Mouse (Mus musculus): ENCODE data around the gene Auts2. TPM values are rescaled to one million over a fixed set of nuclear protein-coding genes. Genes with fewer than 3 reads are reported as not detected.

Gene Auts2
- polyA plus RNA-seq, 1 experiment from 2014 or later: 47.7 TPM

GRCm38 (mm10) chr5:131839657-131840315, 703.4 kb downstream of the Auts2 start:
- Histone ChIP-seq H3K36me3 (ENCODE audit: control insufficient read depth, insufficient read depth, low read length) (no peaks in the 10 kb centered on the region), H3K4me2 (replicated peaks; ENCODE audit: low read depth, low read length) (no peak overlapping the region), H3K27ac (ENCODE audit: low read length) (peak overlapping the region; percentile 6; the same call in 1 of the 2 replicates), H3K9me3 (ENCODE audit: control insufficient read depth, low read depth, low read length) (no peaks in the 10 kb centered on the region), H3K27me3 (ENCODE audit: control insufficient read depth, insufficient read depth, low read length) (no peaks in the 10 kb centered on the region), H3K4me3 (ENCODE audit: low read depth, low read length) (no peak overlapping the region), H3K4me1 (ENCODE audit: control insufficient read depth, insufficient read depth, low read length) (peaks cover 5% of the 10 kb centered on the region; the same call in 1 of the 2 replicates), H3K9ac (replicated peaks; ENCODE audit: low read depth, low read length) (no peak overlapping the region)
- ATAC-seq (ENCODE audit: insufficient number of reproducible peaks, insufficient read depth, low FRiP score, low read depth): peak; percentile 77; the same call in 1 of the 2 replicates
- 24% methylated on average over 14 of the region's 14 CpGs for WGBS

- H3K36me3 ChIP-seq (ENCODE audit: control insufficient read depth, insufficient read depth, low read length): no peaks in the 10 kb centered on the region
- no peak overlapping the region for H3K27ac ChIP-seq (ENCODE audit: low read length)
- 61% methylated on average over 10 of the region's 10 CpGs for WGBS
- H3K4me2 ChIP-seq (replicated peaks; ENCODE audit: low read depth, low read length): no peak overlapping the region
- ATAC-seq (ENCODE audit: insufficient number of reproducible peaks, insufficient read depth, low FRiP score, low read depth): no peak
- H3K4me1 ChIP-seq (ENCODE audit: control insufficient read depth, insufficient read depth, low read length): peaks cover 5% of the 10 kb centered on the region; the same call in 1 of the 2 replicates
- H3K9me3 ChIP-seq (ENCODE audit: control insufficient read depth, low read depth, low read length): no peaks in the 10 kb centered on the region
- H3K27me3 ChIP-seq (ENCODE audit: control insufficient read depth, insufficient read depth, low read length): no peaks in the 10 kb centered on the region
- no peak overlapping the region for H3K4me3 ChIP-seq (ENCODE audit: low read depth, low read length)
- H3K9ac ChIP-seq (replicated peaks; ENCODE audit: low read depth, low read length): no peak overlapping the region
Observed at GRCm38 (mm10) chr5:131839023-131839422, 704.1 kb downstream of the Auts2 start.

- H3K27ac ChIP-seq (ENCODE audit: low read length): no peak overlapping the region
- H3K36me3 ChIP-seq (ENCODE audit: control insufficient read depth, insufficient read depth, low read length): no peaks in the 10 kb centered on the region
- ATAC-seq (ENCODE audit: insufficient number of reproducible peaks, insufficient read depth, low FRiP score, low read depth): no peak
- no peaks in the 10 kb centered on the region for H3K27me3 ChIP-seq (ENCODE audit: control insufficient read depth, insufficient read depth, low read length)
- H3K9ac ChIP-seq (replicated peaks; ENCODE audit: low read depth, low read length): no peak overlapping the region
- H3K4me3 ChIP-seq (ENCODE audit: low read depth, low read length): no peak overlapping the region
- H3K4me1 ChIP-seq (ENCODE audit: control insufficient read depth, insufficient read depth, low read length): peaks cover 5% of the 10 kb centered on the region; the same call in 1 of the 2 replicates
- no peak overlapping the region for H3K4me2 ChIP-seq (replicated peaks; ENCODE audit: low read depth, low read length)
- H3K9me3 ChIP-seq (ENCODE audit: control insufficient read depth, low read depth, low read length): no peaks in the 10 kb centered on the region
- WGBS: 73% methylated on average over 6 of the region's 6 CpGs
Observed at GRCm38 (mm10) chr5:131838064-131838463, 705.1 kb downstream of the Auts2 start.

- no peak overlapping the region for H3K4me3 ChIP-seq (ENCODE audit: low read depth, low read length)
- peak overlapping the region; percentile 40; the same call in 1 of the 2 replicates for H3K27ac ChIP-seq (ENCODE audit: low read length)
- no peaks in the 10 kb centered on the region for H3K36me3 ChIP-seq (ENCODE audit: control insufficient read depth, insufficient read depth, low read length)
- H3K9ac ChIP-seq (replicated peaks; ENCODE audit: low read depth, low read length): no peak overlapping the region
- ATAC-seq (ENCODE audit: insufficient number of reproducible peaks, insufficient read depth, low FRiP score, low read depth): peak; percentile 61
- 58% methylated on average over 6 of the region's 6 CpGs for WGBS
- no peak overlapping the region for H3K4me2 ChIP-seq (replicated peaks; ENCODE audit: low read depth, low read length)
- H3K27me3 ChIP-seq (ENCODE audit: control insufficient read depth, insufficient read depth, low read length): no peaks in the 10 kb centered on the region
- peaks cover 5% of the 10 kb centered on the region; the same call in 1 of the 2 replicates for H3K4me1 ChIP-seq (ENCODE audit: control insufficient read depth, insufficient read depth, low read length)
- H3K9me3 ChIP-seq (ENCODE audit: control insufficient read depth, low read depth, low read length): no peaks in the 10 kb centered on the region
Observed at GRCm38 (mm10) chr5:131836014-131836735, 707.0 kb downstream of the Auts2 start.

GRCm38 (mm10) chr5:131832891-131833876, 710.0 kb downstream of the Auts2 start:
- H3K4me1 ChIP-seq (ENCODE audit: control insufficient read depth, insufficient read depth, low read length): 0 out of 2 replicates have a peak, but pooled peaks cover 4% of the 10 kb centered on the region
- H3K4me3 ChIP-seq (ENCODE audit: low read depth, low read length): no peak overlapping the region
- H3K4me2 ChIP-seq (replicated peaks; ENCODE audit: low read depth, low read length): no peak overlapping the region
- no peaks in the 10 kb centered on the region for H3K36me3 ChIP-seq (ENCODE audit: control insufficient read depth, insufficient read depth, low read length)
- H3K27me3 ChIP-seq (ENCODE audit: control insufficient read depth, insufficient read depth, low read length): no peaks in the 10 kb centered on the region
- no peak overlapping the region for H3K9ac ChIP-seq (replicated peaks; ENCODE audit: low read depth, low read length)
- no peak for ATAC-seq (ENCODE audit: insufficient number of reproducible peaks, insufficient read depth, low FRiP score, low read depth)
- no peak overlapping the region for H3K27ac ChIP-seq (ENCODE audit: low read length)
- 60% methylated on average over 19 of the region's 19 CpGs for WGBS
- H3K9me3 ChIP-seq (ENCODE audit: control insufficient read depth, low read depth, low read length): no peaks in the 10 kb centered on the region

- H3K4me1 ChIP-seq (ENCODE audit: control insufficient read depth, insufficient read depth, low read length): 0 out of 2 replicates have a peak, but pooled peaks cover 4% of the 10 kb centered on the region
- no peaks in the 10 kb centered on the region for H3K36me3 ChIP-seq (ENCODE audit: control insufficient read depth, insufficient read depth, low read length)
- H3K4me3 ChIP-seq (ENCODE audit: low read depth, low read length): no peak overlapping the region
- WGBS: 53% methylated on average over 6 of the region's 6 CpGs
- no peaks in the 10 kb centered on the region for H3K27me3 ChIP-seq (ENCODE audit: control insufficient read depth, insufficient read depth, low read length)
- H3K27ac ChIP-seq (ENCODE audit: low read length): no peak overlapping the region
- no peak overlapping the region for H3K9ac ChIP-seq (replicated peaks; ENCODE audit: low read depth, low read length)
- ATAC-seq (ENCODE audit: insufficient number of reproducible peaks, insufficient read depth, low FRiP score, low read depth): no peak
- no peak overlapping the region for H3K4me2 ChIP-seq (replicated peaks; ENCODE audit: low read depth, low read length)
- no peaks in the 10 kb centered on the region for H3K9me3 ChIP-seq (ENCODE audit: control insufficient read depth, low read depth, low read length)
Observed at GRCm38 (mm10) chr5:131830111-131830510, 713.0 kb downstream of the Auts2 start.

- no peaks in the 10 kb centered on the region for H3K36me3 ChIP-seq (ENCODE audit: control insufficient read depth, insufficient read depth, low read length)
- H3K9me3 ChIP-seq (ENCODE audit: control insufficient read depth, low read depth, low read length): no peaks in the 10 kb centered on the region
- 0 out of 2 replicates have a peak, but pooled peaks cover 4% of the 10 kb centered on the region for H3K4me1 ChIP-seq (ENCODE audit: control insufficient read depth, insufficient read depth, low read length)
- H3K4me2 ChIP-seq (replicated peaks; ENCODE audit: low read depth, low read length): no peak overlapping the region
- no peak overlapping the region for H3K9ac ChIP-seq (replicated peaks; ENCODE audit: low read depth, low read length)
- H3K4me3 ChIP-seq (ENCODE audit: low read depth, low read length): no peak overlapping the region
- no peaks in the 10 kb centered on the region for H3K27me3 ChIP-seq (ENCODE audit: control insufficient read depth, insufficient read depth, low read length)
- ATAC-seq (ENCODE audit: insufficient number of reproducible peaks, insufficient read depth, low FRiP score, low read depth): peak; percentile 53; the same call in 1 of the 2 replicates
- no peak overlapping the region for H3K27ac ChIP-seq (ENCODE audit: low read length)
- WGBS: 38% methylated on average over 3 of the region's 3 CpGs
Observed at GRCm38 (mm10) chr5:131829248-131829647, 713.9 kb downstream of the Auts2 start.

- Histone ChIP-seq H3K27ac (ENCODE audit: low read length) (no peak overlapping the region), H3K9ac (replicated peaks; ENCODE audit: low read depth, low read length) (no peak overlapping the region), H3K27me3 (ENCODE audit: control insufficient read depth, insufficient read depth, low read length) (no peaks in the 10 kb centered on the region), H3K4me3 (ENCODE audit: low read depth, low read length) (no peak overlapping the region), H3K9me3 (ENCODE audit: control insufficient read depth, low read depth, low read length) (no peaks in the 10 kb centered on the region), H3K36me3 (ENCODE audit: control insufficient read depth, insufficient read depth, low read length) (no peaks in the 10 kb centered on the region), H3K4me1 (ENCODE audit: control insufficient read depth, insufficient read depth, low read length) (0 out of 2 replicates have a peak, but pooled peaks cover 4% of the 10 kb centered on the region), H3K4me2 (replicated peaks; ENCODE audit: low read depth, low read length) (no peak overlapping the region)
- no peak for ATAC-seq (ENCODE audit: insufficient number of reproducible peaks, insufficient read depth, low FRiP score, low read depth)
- 55% methylated on average over 2 of the region's 2 CpGs for WGBS
Observed at GRCm38 (mm10) chr5:131828607-131829006, 714.5 kb downstream of the Auts2 start.

All from stomach, embryonic 14.5 days (tissue).